Mouse (Mus musculus) spleen, adult 10 weeks (tissue): ENCODE results near the gene Gm28230. TPM values are rescaled to one million over a fixed set of nuclear protein-coding genes. Genes with fewer than 3 reads are reported as not detected.

Experiments
- polyA plus RNA-seq: library from polyadenylated mRNA; stranded (reverse); fragments of 350-450 nt; fragmentation: Illumina TruSeq; extraction: RNeasy Lipid Tissue Mini Kit (QIAGEN cat#74804); gene quantifications from one replicate; pipeline ENCODE4 v1.2.3, GENCODE M21; 2015; ENCODE audit warnings: low replicate concordance; ENCODE audit not compliant: insufficient read depth

The Gm28230 gene
- not detected for polyA plus RNA-seq

GRCm38 (mm10) chr2:74726551-74726950 lies at the start of gene Gm28230:
TSS of gene Gm28230 (plus strand) at chr2:74726728.

GRCm38 (mm10) chr2:74678891-74679595 lies 47.5 kb upstream of the Gm28230 start, which contains the start of gene Hoxd11:
TSS of gene Hoxd11 (plus strand) at chr2:74679557.

GRCm38 (mm10) chr2:74691022-74691951 lies 35.2 kb upstream of the Gm28230 start, which contains the start of gene Hoxd10:
TSS of gene Hoxd10 (plus strand) at chr2:74691924.

GRCm38 (mm10) chr2:74697567-74698121 lies 28.9 kb upstream of the Gm28230 start, which contains the start of gene Hoxd9:
TSS of gene Hoxd9 (plus strand) at chr2:74697727.

GRCm38 (mm10) chr2:74704393-74704998 lies 22.0 kb upstream of the Gm28230 start, which contains the start of gene Hoxd8:
TSS of gene Hoxd8 (plus strand) at chr2:74704615.

GRCm38 (mm10) chr2:74711721-74712621 lies 14.6 kb upstream of the Gm28230 start, which contains the start of the genes Hoxd3 and Hoxd4:
TSS of gene Hoxd3 (plus strand) at chr2:74711927.
TSS of gene Hoxd4 (plus strand) at chr2:74711929.

GRCm38 (mm10) chr2:74762522-74763244 lies 36.2 kb downstream of the Gm28230 start, which contains the start of gene Hoxd1:
TSS of gene Hoxd1 (plus strand) at chr2:74762980.

Other genes with a start within 250 kb of the Gm28230 start
- 19.6 TPM for gene Lnpk, start 147.3 kb upstream of the Gm28230 start, polyA plus RNA-seq
- gene Evx2, start 67.2 kb upstream of the Gm28230 start, polyA plus RNA-seq, result not detected
- not detected for gene Hoxd13, start 58.4 kb upstream of the Gm28230 start, polyA plus RNA-seq
- gene Hoxd12, start 51.7 kb upstream of the Gm28230 start, polyA plus RNA-seq, result not detected
- not detected for gene Hoxd11, start 47.2 kb upstream of the Gm28230 start, polyA plus RNA-seq
- not detected for gene Hoxd10, start 34.8 kb upstream of the Gm28230 start, polyA plus RNA-seq
- not detected for gene Hoxd9, start 29.0 kb upstream of the Gm28230 start, polyA plus RNA-seq
- gene Hoxd8, start 22.1 kb upstream of the Gm28230 start, polyA plus RNA-seq, result 1.4 TPM
- not detected for gene Hoxd3, start 14.8 kb upstream of the Gm28230 start, polyA plus RNA-seq
- gene Hoxd4, start 14.8 kb upstream of the Gm28230 start, polyA plus RNA-seq, result 0.23 TPM
- not detected for gene Hoxd1, start 36.3 kb downstream of the Gm28230 start, polyA plus RNA-seq
- gene Mtx2, start 99.1 kb downstream of the Gm28230 start, polyA plus RNA-seq, result 56.0 TPM